Mouse (Mus musculus): ENCODE measurements around the gene Suv39h1.

DNA sequence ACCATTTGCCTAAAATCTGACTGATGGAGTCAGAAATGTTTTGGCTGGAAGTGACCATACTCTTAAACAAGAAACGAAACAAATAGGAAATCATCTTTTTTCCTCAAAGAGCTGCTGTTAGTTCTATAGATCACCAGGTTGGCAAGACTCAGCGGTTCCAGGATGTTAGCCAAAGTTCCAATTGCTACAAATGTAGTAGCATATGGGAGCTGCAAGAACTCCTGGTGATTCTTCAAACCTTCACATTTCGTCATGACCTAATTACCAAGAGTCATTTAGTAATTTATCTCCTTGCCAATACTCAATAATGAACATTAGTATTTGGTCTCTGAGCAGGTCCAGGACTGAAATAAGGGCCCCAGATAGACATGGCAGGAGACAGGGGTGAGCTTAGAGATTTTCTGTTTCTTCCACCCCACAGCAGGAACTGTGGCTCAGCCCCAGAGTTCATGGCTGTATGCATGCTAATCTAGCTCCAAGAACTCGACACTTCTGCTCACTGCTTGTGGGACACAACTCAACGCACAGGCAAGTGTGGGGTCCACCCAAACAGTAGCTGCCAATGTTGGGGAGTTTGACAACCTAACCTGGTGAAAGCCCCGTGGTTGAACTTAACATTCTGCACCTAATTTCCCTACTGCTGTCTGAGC, 49.4 kb upstream of the Suv39h1 start:
- TF ChIP-seq EP300 (IDR thresholded peaks at IDR 0.05; ENCODE audit: insufficient read depth, low read depth, low read length): no peak
- TF ChIP-seq CTCF (IDR thresholded peaks at IDR 0.05): no peak

All from heart, adult 2 months (tissue).